Mouse (Mus musculus) liver, embryonic 14 days (tissue): Measurements from ENCODE around the gene Tdrd1. TPM values are rescaled to one million over a fixed set of nuclear protein-coding genes. Genes with fewer than 3 reads are reported as not detected.

Experiments
- polyA plus RNA-seq: library from polyadenylated mRNA; depleted of rRNA; stranded (reverse); fragments of >200 nt; gene quantifications from 2 replicates; pipeline ENCODE4 v1.2.3, GENCODE M21; 2012; rRNA removed

Tdrd1 gene
- polyA plus RNA-seq: 0.02 and 0.06 TPM in 2 replicates

DNA sequence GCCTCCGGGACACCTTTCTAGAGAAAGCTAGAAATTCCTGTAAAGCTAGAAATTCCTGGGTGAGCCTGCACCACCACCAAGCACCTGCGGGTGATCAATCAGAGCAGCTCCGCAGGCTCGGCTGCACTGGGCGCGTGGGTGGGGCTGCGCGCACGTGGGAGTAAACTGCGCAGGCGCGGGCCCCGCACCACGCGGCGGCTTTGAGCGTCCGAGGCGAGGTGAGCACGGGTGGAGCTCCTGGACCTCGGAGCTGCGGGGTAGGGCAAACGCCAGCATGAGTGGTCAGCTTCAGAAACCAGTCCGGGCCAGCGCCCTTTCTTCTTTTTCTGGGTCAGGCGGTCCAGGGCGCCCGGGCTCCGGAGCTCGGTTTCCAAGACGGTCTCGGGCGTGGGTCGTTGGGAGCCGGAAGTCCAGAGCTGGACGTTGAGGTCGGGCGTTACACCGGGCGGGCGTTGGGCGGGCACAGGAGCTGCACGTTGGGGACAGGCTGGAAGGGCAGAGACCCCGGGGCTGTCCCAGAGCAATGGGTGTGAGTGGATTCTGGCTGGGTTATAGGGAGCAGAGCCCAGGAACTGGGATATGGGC lies at the start of gene Tdrd1:
Gene Tdrd1, plus strand, starts transcription at position 163 of the 585 bp plus-strand sequence.

DNA sequence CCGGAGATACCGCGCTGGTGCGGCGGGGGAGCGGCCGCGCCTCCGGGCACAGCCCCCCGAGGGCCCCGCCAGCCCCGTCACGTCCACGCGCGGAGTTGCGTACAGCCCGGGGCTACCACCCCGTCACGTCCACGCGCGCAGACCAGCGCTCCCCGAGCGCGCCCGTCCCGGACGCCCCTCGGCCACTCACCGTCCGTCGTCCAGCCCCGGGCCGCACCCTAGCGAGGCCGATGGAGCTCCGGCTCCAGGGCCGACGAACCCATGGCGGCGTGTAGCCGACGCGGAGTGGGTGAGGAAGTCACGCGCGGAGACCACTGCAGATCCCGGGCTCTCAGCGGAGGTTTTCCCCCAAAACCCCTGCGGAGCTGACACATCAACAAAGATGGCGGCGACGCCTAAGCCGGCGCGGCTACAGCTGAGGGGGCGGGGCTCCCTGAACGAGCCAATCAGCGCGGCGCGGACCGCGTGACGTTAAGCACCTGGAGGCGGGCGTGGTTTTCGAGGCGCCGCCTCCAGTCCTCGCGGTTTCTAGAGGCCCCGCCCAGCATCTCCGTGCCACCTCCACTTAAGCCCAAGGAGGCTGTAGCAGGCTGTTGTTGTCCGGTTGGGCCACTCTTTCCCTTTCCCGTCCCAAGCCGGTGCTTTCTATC lies 4.1 kb upstream of the Tdrd1 start, which contains the start of gene Ccdc186:
Gene Ccdc186, minus strand, starts transcription at position 393 of the 650 bp plus-strand sequence.

DNA sequence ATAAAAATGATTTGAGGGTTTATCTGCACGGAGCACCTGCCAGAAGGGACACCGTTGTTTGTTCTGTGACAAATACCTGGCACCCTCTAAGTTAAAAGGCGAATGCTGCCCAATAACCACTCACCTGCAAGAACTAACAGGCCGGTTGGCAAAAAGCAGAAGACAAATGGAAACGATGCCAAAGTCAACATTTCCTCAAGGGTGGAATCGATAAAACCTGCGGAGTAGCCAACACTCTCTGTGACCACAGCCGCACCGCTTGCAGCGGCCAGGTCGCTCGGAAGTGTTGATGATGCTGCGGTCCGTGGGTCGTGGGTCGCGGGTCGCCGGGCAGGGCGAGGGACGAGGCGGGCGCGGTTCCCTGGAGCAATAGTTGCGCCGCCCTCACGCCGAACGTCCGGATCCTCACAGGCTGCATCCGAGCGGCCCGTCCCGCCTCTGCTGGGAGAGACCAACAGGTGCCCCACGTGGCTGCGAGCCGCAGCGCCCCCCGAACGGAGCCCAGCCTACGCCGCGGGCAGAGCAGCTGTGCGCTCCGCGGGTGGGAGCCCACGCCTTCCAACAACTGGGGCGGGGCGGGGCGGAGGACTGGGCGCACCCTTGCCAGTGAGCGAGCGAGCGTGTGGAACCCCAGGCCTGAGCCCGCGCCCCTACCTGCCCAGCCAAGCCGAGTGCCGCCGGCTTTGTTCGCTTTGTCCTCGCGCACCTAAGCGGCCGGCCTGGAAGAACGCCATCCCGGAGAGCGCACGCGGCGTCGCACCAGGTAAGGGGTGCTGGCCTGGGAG lies 48.0 kb downstream of the Tdrd1 start, which contains the start of gene Vwa2:
Gene Vwa2, plus strand, starts transcription at position 434 of the 785 bp plus-strand sequence.

Other genes starting within 250 kb of the Tdrd1 start
- 0.26 and 0.29 TPM in 2 replicates for gene Adrb1, start 104.0 kb upstream of the Tdrd1 start, polyA plus RNA-seq
- 2.6 and 2.8 TPM in 2 replicates for gene Ccdc186, start 4.0 kb upstream of the Tdrd1 start, polyA plus RNA-seq
- gene Vwa2, start 48.0 kb downstream of the Tdrd1 start, polyA plus RNA-seq: 0.02 TPM in 1 of 2 replicates, not detected in the other
- 0.61 and 0.63 TPM in 2 replicates for gene Afap1l2, start 182.0 kb downstream of the Tdrd1 start, polyA plus RNA-seq